Mouse (Mus musculus) hindbrain, embryonic 16.5 days (tissue): Measurements from ENCODE around the gene Ngp. TPM values are rescaled to one million over a fixed set of nuclear protein-coding genes. Genes with fewer than 3 reads are reported as not detected.
"Not testable (repeated sequence)": the region's sequence is repeated elsewhere in the genome, so short reads cannot be mapped to it uniquely, and the experiment has no call there.

Experiments
- ATAC-seq: fragments of 200-750 bp; cut with Nextera tagmentation; 2 replicates; pipeline ENCODE4 v1.8.0; 2017; ENCODE audit warnings: moderate TSS enrichment, moderate library complexity
- H3K27ac ChIP-seq: fragments of 300-500 bp; sonication (generic); 2 replicates; pipeline ENCODE4 v1.5.1; 2014; ENCODE audit warnings: low read depth, mild to moderate bottlenecking, control low read depth, low read length, moderate library complexity
- H3K27me3 ChIP-seq: fragments of 300-500 bp; sonication (generic); replicated peaks from 2 replicates; pipeline ENCODE4 v1.6.1; 2014; ENCODE audit warnings: low read length; ENCODE audit not compliant: control insufficient read depth, insufficient read depth
- H3K36me3 ChIP-seq: fragments of 300-500 bp; sonication (generic); 2 replicates; pipeline ENCODE4 v1.6.1; 2014; ENCODE audit warnings: mild to moderate bottlenecking, low read length, moderate library complexity, mixed read lengths; ENCODE audit not compliant: control insufficient read depth, insufficient read depth
- H3K4me1 ChIP-seq: fragments of 300-500 bp; sonication (generic); 2 replicates; pipeline ENCODE4 v1.6.1; 2014; ENCODE audit warnings: low read depth, low read length; ENCODE audit not compliant: control insufficient read depth, insufficient read depth
- H3K4me2 ChIP-seq: fragments of 300-500 bp; sonication (generic); 2 replicates; pipeline ENCODE4 v1.6.1; 2014; ENCODE audit warnings: mild to moderate bottlenecking, low read length, control low read depth, moderate library complexity
- H3K4me3 ChIP-seq: fragments of 300-500 bp; sonication (generic); 2 replicates; pipeline ENCODE4 v1.5.1; 2014; ENCODE audit warnings: mild to moderate bottlenecking, low read length, control low read depth, moderate library complexity
- H3K9ac ChIP-seq: fragments of 300-500 bp; sonication (generic); 2 replicates; pipeline ENCODE4 v1.6.1; 2014; ENCODE audit warnings: low read depth, mild to moderate bottlenecking, control low read depth, low read length, moderate library complexity
- H3K9me3 ChIP-seq: fragments of 300-500 bp; sonication (generic); 2 replicates; pipeline ENCODE4 v1.6.1; 2014; ENCODE audit warnings: mild to moderate bottlenecking, low read length, moderate library complexity; ENCODE audit not compliant: control insufficient read depth
- WGBS: fragments of 180-500 bp; shearing (Covaris S2); extraction: QIAGEN DNeasy Blood & Tissue Kit; methylation state at CpG from one replicate; pipeline ENCODE4 v1.1.7; 2014; 5-methylcytosine and 5-hydroxymethylcytosine counted together
- polyA plus RNA-seq: library from polyadenylated mRNA; unstranded; fragments of >200 nt; fragmentation: Nextera tagmentation; extraction: Ambion mirVana; gene quantifications from 2 replicates; pipeline ENCODE4 v1.2.1, GENCODE M21; 2015

Gene Ngp
- polyA plus RNA-seq, 1 experiment from 2014 or later = 1.9 TPM

- ATAC-seq = no peak
- Histone ChIP-seq H3K4me3 (no peak overlapping the region), H3K9ac (no peak overlapping the region), H3K27ac (no peak overlapping the region), H3K4me2 (no peak overlapping the region), H3K27me3 (no peaks in the 10 kb centered on the region), H3K9me3 (no peaks in the 10 kb centered on the region), H3K4me1 (no peaks in the 10 kb centered on the region), H3K36me3 (peaks cover 68% of the 10 kb centered on the region)
- WGBS = 94% methylated on average over 7 of the region's 7 CpGs
Measured at GRCm38 (mm10) chr9:110388011-110388410, 31.5 kb upstream of the Ngp start.

- H3K36me3 ChIP-seq = peaks cover 51% of the 10 kb centered on the region
- H3K4me3 ChIP-seq = no peak overlapping the region
- WGBS = 93% methylated on average over 3 of the region's 3 CpGs
- no peak for ATAC-seq
- H3K27ac ChIP-seq = no peak overlapping the region
- H3K4me2 ChIP-seq = no peak overlapping the region
- H3K4me1 ChIP-seq = no peaks in the 10 kb centered on the region
- H3K9me3 ChIP-seq = no peaks in the 10 kb centered on the region
- no peaks in the 10 kb centered on the region for H3K27me3 ChIP-seq
- H3K9ac ChIP-seq = no peak overlapping the region
Measured at GRCm38 (mm10) chr9:110390843-110391242, 28.7 kb upstream of the Ngp start.

- Histone ChIP-seq H3K9me3 (no peaks in the 10 kb centered on the region), H3K9ac (no peak overlapping the region), H3K4me2 (no peak overlapping the region), H3K4me3 (no peak overlapping the region), H3K4me1 (no peaks in the 10 kb centered on the region), H3K36me3 (peaks cover 31% of the 10 kb centered on the region), H3K27me3 (no peaks in the 10 kb centered on the region), H3K27ac (no peak overlapping the region)
- no peak for ATAC-seq
- WGBS = 84% methylated on average over 4 of the region's 4 CpGs
Measured at GRCm38 (mm10) chr9:110393295-110393694, 26.3 kb upstream of the Ngp start.

- Histone ChIP-seq H3K36me3 (peaks cover 2% of the 10 kb centered on the region; the same call in 1 of the 2 replicates), H3K27me3 (no peaks in the 10 kb centered on the region), H3K4me3 (no peak overlapping the region), H3K4me1 (peaks cover 2% of the 10 kb centered on the region), H3K9ac (no peak overlapping the region), H3K27ac (no peak overlapping the region), H3K9me3 (no peaks in the 10 kb centered on the region), H3K4me2 (no peak overlapping the region)
- no peak for ATAC-seq
- 83% methylated on average over 5 of the region's 5 CpGs for WGBS
Measured at GRCm38 (mm10) chr9:110400650-110401049, 18.9 kb upstream of the Ngp start.

GRCm38 (mm10) chr9:110402731-110403130, 16.8 kb upstream of the Ngp start:
- H3K36me3 ChIP-seq = no peaks in the 10 kb centered on the region
- peaks cover 15% of the 10 kb centered on the region for H3K4me1 ChIP-seq
- no peak overlapping the region for H3K9ac ChIP-seq
- no peak overlapping the region for H3K4me2 ChIP-seq
- WGBS = 100% methylated on average over 2 of the region's 2 CpGs
- H3K27me3 ChIP-seq = no peaks in the 10 kb centered on the region
- no peak overlapping the region for H3K4me3 ChIP-seq
- H3K27ac ChIP-seq = no peak overlapping the region
- no peaks in the 10 kb centered on the region for H3K9me3 ChIP-seq
- ATAC-seq = no peak

- H3K27ac ChIP-seq, ATAC-seq: not testable (repeated sequence)
- WGBS = 92% methylated on average over 4 of the region's 4 CpGs
Measured at GRCm38 (mm10) chr9:110403240-110403639, 16.3 kb upstream of the Ngp start.

GRCm38 (mm10) chr9:110407311-110408098, 12.0 kb upstream of the Ngp start:
- Histone ChIP-seq H3K9me3 (no peaks in the 10 kb centered on the region), H3K4me3 (peak overlapping the region; percentile 95), H3K4me2 (peak overlapping the region; percentile 76), H3K9ac (peak overlapping the region; percentile 92), H3K4me1 (peaks cover 20% of the 10 kb centered on the region), H3K27ac (peak overlapping the region; percentile 85), H3K36me3 (no peaks in the 10 kb centered on the region), H3K27me3 (no peaks in the 10 kb centered on the region)
- 2% methylated on average over 40 of the region's 41 CpGs for WGBS
- ATAC-seq = peak; percentile 73

More at GRCm38 (mm10) chr9:110403240-110403639, 16.3 kb upstream of the Ngp start:
- not testable (repeated sequence) for H3K9ac ChIP-seq, H3K4me3 ChIP-seq, H3K36me3 ChIP-seq, H3K27me3 ChIP-seq, H3K9me3 ChIP-seq, H3K4me2 ChIP-seq
- peaks cover 15% of the 10 kb centered on the region for H3K4me1 ChIP-seq

- Histone ChIP-seq H3K27ac (peak within 1 kb of the TSS; percentile 85), H3K4me2 (peak within 1 kb of the TSS; percentile 78), H3K4me3 (peak within 1 kb of the TSS; percentile 95), H3K27me3 (no peaks in the 10 kb centered on the region), H3K4me1 (peaks cover 20% of the 10 kb centered on the region), H3K9ac (peak within 1 kb of the TSS; percentile 92), H3K9me3 (no peaks in the 10 kb centered on the region), H3K36me3 (no peaks in the 10 kb centered on the region)
- peak; percentile 97 for ATAC-seq
- WGBS = under 1% methylated on average over 33 of the region's 39 CpGs
Measured at GRCm38 (mm10) chr9:110408099-110408773, 11.3 kb upstream of the Ngp start, which contains the start of gene Ptpn23. Gene Ptpn23, minus strand, starts transcription at chr9:110408213.
